Mouse (Mus musculus) testis, postnatal 10 days (tissue): ENCODE results near the gene Cfb.
"Not testable (repeated sequence)": the region's sequence is repeated elsewhere in the genome, so short reads cannot be mapped to it uniquely, and the experiment has no call there.

Source experiments
- DNase-seq: peaks from one replicate; pipeline ENCODE4 v3.0.0; 2021; ENCODE audit warnings: low spot score

Gene Cfb

DNA sequence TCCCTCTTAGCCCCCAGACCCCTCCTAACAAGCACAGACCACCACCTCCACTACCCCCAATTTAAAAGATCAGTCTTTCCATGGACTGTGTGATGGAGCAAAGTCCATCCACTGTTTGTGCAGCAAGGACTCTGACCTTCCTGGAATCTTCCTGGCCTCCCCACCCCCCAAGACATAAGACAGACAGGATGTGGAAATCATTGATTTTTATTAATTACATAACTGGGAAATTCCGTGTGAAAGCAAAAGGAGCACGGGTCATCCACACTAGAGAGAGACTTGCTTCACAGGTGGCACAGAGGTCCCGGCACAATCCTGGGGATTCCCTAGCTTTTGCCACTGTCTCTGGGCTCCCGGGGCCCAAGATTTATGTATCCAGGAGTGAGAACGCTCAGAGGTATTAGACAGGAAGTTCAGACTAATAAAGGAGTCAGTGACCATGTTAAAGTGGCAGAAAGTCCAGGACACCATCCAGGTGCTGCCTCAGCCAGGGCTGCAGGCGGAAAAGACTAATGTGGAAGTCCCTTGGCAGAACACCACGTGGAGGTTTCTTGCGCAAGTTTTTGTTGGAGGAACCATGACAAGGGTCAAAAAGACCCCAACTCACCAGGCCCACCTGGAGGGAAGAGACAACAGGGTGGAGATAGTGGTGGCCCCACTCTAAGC lies at the start of gene Cfb:
Cfb (minus strand) TSS at position 103 of the 666 bp plus-strand sequence.
- no peak for DNase-seq

DNA sequence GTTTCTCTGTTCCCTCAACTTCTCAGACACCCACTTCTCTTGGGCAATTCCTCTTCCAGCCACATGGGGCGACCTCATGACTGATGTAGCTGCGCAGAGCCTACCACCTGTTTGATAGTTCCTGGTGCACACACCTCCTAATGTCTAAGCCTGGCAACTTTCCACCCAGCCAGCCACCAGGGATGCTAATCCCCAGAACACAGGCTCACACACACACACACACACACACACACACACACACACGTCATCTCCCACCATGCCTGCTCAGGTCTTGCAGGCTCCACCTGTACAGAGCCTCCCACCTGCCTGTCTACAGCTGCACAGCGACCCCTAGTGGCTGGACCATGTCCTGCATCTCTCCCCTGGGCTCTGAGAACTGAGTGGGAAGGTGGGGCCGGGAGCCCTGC lies 49.6 kb upstream of the Cfb start:
- peak; percentile 90 for DNase-seq

GRCm38 (mm10) chr17:34910982-34911381 lies 48.7 kb upstream of the Cfb start:
- DNase-seq = no peak

GRCm38 (mm10) chr17:34902895-34903294 lies 40.6 kb upstream of the Cfb start:
- DNase-seq = no peak

DNA sequence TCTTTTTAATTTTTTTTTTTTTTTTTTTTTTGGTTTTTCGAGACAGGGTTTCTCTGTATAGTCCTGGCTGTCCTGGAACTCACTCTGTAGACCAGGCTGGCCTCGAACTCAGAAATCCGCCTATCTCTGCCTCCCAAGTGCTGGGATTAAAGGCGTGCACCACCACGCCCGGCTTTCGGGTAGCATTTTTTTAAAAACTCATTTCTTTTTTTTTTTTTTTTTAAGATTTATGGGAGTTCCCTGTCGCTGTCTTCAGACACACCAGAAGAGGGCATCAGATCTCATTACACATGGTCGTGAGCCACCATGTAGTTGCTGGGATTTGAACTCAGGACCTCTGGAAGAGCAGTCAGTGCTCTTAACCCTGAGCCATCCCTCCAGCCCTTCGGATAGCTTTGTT lies 39.6 kb upstream of the Cfb start:
- DNase-seq = not testable (repeated sequence)

DNA sequence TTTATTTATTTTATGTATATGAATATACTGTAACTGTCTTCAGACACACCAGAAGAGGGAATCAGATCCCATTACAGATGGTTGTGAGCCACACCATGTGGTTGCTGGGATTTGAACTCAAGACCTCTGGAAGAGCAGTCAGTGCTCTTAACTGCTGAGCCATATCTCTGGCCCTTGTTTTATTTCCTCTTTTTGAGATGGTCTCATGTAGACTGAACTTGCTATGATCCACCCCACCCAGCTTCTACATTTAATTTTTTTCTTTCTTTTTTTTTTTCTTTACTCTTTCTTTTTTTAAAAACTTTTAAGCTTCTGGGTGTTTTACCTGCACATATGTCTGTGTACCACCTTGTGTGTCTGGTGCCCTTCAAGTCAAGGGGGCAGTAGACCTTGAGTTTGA lies 38.5 kb upstream of the Cfb start:
- not testable (repeated sequence) for DNase-seq

DNA sequence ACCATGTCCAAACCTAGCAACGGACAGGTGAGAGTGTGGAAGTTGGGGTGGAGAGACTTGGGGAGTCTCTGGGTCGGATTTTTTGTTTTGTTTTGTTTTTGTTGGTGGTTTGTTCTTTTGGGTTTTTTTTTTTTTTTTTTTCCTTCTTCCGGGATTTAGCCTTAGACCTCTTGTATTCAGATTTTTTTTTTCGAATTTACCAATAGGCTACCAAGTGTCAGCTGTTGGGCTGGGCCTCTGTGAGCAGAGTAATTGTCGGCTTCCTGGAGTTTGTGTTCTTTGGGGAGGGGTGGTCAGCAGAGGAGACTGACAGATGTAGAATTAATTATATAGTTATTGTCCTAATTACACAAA lies 37.5 kb upstream of the Cfb start:
- DNase-seq = no peak

GRCm38 (mm10) chr17:34899053-34899889 lies 37.0 kb upstream of the Cfb start:
- peak; percentile 78 for DNase-seq

DNA sequence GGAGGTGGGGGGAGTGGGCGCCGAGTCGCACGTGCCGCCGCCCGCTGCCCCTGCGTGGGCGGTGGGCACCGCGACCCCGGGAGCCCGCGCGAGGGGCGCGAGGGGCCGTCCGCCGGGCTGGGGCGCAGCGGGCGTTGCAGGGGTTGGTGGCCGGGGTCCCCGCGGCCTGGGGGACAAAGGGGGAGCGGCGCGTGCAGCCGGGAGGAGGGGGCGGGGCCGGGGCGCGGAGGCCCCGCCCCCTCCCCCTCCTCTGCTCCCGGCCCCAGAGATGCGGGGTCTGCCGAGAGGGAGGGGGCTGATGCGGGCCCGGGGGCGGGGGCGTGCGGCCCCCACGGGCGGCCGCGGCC lies 36.4 kb upstream of the Cfb start:
- DNase-seq = no peak

GRCm38 (mm10) chr17:34898160-34898586 lies 35.9 kb upstream of the Cfb start, which contains the start of the genes C2 and Ehmt2:
TSS of gene C2 (minus strand) at chr17:34898265.
TSS of gene Ehmt2 (plus strand) at chr17:34898469.
- peak; percentile 87 for DNase-seq

- no peak for DNase-seq
Measured at GRCm38 (mm10) chr17:34897373-34898159, 35.2 kb upstream of the Cfb start.

GRCm38 (mm10) chr17:34896366-34896765 lies 34.0 kb upstream of the Cfb start:
- no peak for DNase-seq

DNA sequence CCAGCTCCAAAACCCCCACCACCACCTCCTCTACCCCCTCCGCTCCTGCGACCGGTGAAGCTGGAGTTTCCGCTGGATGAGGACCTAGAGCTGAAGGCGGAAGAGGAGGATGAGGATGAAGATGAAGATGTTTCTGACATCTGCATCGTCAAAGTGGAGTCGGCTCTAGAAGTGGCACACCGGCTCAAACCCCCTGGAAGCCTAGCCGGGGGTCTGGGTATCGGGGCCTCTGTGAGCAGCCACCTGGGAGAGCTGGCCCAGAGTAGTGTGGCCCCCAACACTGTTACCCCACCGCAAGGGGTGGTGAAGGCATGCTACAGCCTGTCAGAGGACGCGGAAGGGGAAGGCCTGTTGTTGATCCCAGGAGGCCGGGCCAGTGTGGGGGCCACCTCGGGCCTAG lies 33.4 kb upstream of the Cfb start:
- DNase-seq = no peak

DNA sequence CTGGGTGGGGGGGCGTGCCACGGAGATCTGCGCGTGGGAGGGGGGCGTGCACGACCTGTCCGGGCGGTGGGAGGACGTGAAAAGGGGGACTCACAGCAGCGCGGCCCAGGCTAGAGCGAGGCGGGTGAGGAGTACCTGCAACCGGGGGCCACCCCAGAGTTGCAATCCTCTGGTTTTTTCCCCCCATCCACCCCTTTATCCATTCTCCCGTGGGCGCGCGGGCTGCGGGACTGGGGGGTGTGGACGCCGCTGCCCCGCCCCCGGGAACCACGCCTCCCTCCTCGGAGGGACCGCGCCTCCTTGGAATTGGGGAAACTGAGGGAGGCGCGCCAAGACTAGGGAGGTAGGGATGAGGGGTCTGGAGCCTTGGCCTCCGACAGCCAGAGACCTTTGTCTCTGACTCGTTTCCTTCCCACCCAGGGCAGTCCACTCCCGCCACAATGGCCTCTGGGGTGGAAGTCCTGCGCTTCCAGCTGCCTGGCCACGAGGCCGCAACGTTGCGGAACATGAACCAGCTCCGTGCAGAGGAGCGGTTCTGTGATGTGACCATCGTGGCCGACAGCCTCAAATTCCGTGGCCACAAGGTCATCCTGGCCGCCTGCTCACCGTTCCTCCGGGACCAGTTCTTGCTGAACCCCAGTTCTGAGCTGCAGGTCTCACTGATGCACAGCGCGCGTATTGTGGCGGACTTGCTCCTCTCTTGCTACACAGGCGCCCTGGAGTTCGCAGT lies 32.6 kb upstream of the Cfb start:
- peak; percentile 85 for DNase-seq

DNA sequence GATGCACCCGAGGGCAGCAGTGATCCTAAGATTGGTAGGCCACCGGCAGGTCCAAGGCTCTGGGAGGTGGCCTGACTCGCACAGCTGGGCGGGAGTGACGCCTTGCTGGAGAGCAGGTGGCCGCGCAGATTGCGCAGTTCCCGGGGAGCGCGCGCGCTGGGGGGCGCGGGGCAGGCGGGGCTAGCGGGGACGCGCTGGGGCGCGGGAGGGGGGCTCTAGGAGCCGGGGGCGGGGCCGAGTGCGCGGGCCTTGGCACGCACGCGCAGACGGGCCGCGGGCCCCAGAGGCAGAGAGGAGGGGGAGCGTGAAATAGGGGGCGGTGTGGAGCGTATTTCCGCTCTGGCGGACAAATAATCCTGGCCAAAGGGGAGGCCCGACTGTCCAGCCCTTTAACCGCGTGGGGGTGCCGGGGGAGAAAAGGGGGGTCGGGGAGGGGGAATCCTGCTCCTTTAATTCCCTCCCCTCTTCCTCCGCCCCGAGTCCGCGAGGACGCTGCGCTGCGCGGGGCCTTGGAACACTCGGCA lies 31.8 kb upstream of the Cfb start:
- DNase-seq = peak; percentile 98

GRCm38 (mm10) chr17:34893072-34893824 lies 30.9 kb upstream of the Cfb start:
- DNase-seq = no peak

GRCm38 (mm10) chr17:34891377-34891776 lies 29.1 kb upstream of the Cfb start:
- no peak for DNase-seq

DNA sequence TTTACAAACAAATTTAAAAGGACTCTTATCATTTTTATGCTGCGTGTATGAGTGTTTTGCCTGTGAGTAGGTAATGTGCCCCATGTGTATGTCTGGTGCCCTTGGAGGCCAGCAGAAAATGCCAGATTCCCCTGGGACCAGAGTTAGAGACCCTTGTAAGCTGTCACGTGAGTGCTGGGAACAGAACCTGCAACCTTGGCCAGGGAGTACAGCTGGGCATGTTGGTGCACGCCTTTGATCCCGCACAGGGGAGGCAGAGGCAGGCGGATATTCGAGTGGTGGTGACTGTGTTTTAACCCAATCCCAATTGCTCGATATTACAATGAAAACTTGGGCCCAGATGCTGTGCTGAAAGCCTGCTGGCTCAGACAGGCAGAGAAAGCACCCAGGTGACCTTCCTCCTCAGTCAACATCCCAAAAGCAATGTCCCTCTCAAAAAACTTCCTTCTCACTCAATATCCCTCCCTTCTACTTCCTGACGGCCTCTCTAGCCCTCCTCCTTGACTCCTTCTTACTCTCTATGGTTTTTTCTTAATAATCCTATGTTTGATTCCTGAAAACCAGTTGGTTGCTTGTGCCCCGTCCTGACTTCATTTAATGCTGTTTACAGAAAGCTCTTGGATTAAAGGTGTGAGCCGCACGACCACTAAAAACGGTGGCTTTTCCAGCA lies 27.9 kb upstream of the Cfb start:
- no peak for DNase-seq

GRCm38 (mm10) chr17:34887942-34888341 lies 25.6 kb upstream of the Cfb start:
- DNase-seq = no peak

DNA sequence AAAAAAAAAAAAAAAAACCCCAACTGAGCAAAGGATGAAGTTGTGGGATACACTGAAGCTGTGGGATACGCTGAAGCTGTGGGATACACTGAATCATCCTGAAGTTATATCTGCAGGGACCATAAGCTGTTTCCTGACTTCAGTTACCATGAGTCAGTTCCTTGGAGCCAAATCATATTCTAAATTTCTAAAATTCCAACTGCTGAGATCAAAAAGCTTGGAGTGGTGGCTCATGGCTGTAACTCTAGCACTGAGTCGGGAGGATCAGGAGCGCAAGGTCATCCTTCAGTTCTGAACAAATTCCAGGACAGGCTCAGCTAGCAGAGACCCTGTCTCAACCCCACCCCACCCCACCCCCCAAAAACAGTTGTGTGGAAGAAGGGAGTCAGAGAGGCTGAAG lies 23.3 kb upstream of the Cfb start:
- DNase-seq = no peak
